Mouse (Mus musculus) spleen, adult 12 weeks (tissue): Measurements from ENCODE around the gene Rfc5.
"Not testable (repeated sequence)": the region's sequence is repeated elsewhere in the genome, so short reads cannot be mapped to it uniquely, and the experiment has no call there.

Experiments
- DNase-seq: peaks from one replicate; pipeline ENCODE4 v3.0.0; 2022; ENCODE audit warnings: low spot score

The Rfc5 gene

GRCm38 (mm10) chr5:117347011-117347410, 41.8 kb downstream of the Rfc5 start:
- DNase-seq = no peak

- no peak for DNase-seq
Measured at GRCm38 (mm10) chr5:117346281-117346680, 42.6 kb downstream of the Rfc5 start.

- DNase-seq = no peak
Measured at GRCm38 (mm10) chr5:117345432-117345976, 43.3 kb downstream of the Rfc5 start.

GRCm38 (mm10) chr5:117344496-117344895, 44.4 kb downstream of the Rfc5 start:
- DNase-seq = not testable (repeated sequence)

- DNase-seq = no peak
Measured at GRCm38 (mm10) chr5:117341896-117342295, 47.0 kb downstream of the Rfc5 start.

- DNase-seq = no peak
Measured at GRCm38 (mm10) chr5:117340081-117340480, 48.8 kb downstream of the Rfc5 start.

- DNase-seq = no peak
Measured at GRCm38 (mm10) chr5:117338503-117338902, 50.3 kb downstream of the Rfc5 start.

GRCm38 (mm10) chr5:117337999-117338398, 50.8 kb downstream of the Rfc5 start:
- no peak for DNase-seq

- no peak for DNase-seq
Measured at GRCm38 (mm10) chr5:117330457-117330856, 58.4 kb downstream of the Rfc5 start.
